Mouse (Mus musculus) liver, adult (tissue): Measurements from ENCODE around the gene Neo1.
A peak's percentile ranks its signal among the peaks of the same experiment; 100 is the strongest.

ENCODE experiments used
- GATA4 ChIP-seq: IDR thresholded peaks from 2 replicates; pipeline ENCODE4 v1.6.1; 2014; ENCODE audit warnings: mild to moderate bottlenecking, low read length; ENCODE audit not compliant: insufficient replicate concordance

The Neo1 gene

DNA sequence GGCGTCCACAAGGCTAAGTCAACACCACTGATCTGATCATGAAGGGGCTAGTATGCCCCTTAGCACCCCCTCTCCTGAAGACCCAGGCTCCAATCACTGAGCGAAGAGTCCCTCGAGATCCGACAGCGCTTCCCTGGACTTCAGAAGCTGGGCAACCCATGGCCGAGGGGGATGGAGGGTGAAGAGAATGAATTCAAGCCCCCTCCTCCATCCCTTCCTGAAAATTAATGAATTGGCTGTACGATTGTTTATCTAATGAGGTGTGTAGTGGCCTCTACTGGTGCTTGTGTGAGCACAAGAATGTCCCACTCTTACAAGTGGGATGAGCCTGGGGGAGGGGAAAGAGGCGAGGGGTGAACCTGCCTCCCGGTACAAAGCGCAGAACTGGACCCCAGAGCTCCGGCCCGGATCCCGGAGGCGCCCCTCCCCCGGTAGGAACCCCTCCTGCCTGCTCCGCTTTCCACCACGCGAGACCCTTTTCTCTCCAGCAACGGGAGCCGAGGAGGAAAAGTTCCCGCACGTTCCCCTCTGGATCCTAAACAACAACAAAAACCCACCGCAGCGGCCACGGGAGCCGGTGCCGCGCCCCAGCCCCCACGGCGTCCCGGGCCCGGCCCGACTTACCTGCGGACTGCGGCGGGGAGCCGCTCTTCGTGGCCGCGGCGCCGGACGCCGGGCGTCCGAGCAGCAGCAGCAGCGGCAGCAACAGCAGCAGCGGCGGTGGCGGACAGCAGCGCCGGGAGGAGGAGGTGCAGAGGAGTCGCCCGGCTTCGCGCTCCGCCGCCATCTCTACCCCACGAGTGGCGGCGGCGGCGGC is 691 bp downstream of the Neo1 start:
- no peak for TF ChIP-seq GATA4

DNA sequence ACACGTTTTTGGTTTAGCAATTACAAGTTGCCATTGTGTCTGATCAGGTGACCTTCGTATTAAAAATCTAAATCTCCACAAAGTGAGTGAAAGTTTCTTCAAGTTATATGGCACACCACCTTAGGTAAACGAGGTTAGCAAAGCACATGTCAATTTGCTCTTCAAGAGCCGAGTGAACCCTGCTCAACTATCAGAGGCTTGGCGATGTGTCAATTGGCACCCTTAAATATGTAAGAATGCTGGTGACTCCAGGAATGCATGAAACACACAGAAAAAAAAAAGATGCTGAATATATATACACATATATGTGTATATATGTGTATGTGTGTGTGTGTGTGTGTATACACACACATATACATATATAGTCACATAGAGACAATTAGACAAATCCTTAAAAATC is 1.4 kb downstream of the Neo1 start:
- no peak for TF ChIP-seq GATA4

DNA sequence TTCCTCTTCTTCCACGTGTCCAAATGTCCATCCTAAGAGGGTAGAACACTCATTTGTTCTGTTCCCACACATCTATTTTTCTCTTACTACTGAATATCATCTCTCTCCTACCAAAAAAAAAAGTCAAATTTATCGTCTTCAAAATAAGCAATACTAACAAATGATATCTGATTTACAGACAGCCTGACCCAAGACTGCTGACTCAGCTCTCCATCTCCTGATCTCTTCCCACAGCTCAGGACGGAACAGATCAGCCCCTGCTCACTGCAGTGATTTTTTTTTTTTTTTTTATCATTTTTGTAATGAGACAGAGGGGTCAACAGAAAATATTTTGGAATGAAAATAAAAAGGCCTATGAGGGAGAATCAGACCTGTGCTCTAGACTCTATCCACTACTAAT is 2.7 kb downstream of the Neo1 start:
- TF ChIP-seq GATA4: no peak

DNA sequence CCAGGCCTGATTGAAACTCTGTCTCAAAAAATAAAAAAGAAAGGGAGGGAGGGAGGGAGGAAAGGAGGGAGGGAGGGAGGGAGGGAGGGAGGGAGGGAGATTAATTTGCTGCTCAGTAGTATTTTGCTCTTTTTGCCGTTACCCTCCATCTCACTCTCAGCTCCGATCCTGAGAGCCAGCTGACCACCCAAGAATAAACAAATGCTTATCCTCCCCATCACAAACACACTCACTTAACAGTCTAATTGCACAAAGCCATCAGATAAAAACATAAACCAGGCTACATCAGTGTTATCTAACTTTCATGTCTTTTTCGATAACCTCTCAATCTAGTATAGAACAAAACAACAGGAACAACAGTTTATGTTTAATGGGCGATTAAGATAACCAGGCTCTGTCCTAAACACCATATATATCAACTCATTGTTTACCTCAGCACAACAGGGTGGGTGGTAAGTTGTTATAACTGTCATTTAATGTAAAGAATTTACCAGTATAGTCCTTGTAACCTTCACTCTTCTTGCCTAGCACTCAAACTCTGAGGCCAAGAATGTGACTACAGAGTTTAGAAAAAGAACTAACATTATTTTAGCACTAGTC is 11.9 kb downstream of the Neo1 start:
- TF ChIP-seq GATA4: no peak

DNA sequence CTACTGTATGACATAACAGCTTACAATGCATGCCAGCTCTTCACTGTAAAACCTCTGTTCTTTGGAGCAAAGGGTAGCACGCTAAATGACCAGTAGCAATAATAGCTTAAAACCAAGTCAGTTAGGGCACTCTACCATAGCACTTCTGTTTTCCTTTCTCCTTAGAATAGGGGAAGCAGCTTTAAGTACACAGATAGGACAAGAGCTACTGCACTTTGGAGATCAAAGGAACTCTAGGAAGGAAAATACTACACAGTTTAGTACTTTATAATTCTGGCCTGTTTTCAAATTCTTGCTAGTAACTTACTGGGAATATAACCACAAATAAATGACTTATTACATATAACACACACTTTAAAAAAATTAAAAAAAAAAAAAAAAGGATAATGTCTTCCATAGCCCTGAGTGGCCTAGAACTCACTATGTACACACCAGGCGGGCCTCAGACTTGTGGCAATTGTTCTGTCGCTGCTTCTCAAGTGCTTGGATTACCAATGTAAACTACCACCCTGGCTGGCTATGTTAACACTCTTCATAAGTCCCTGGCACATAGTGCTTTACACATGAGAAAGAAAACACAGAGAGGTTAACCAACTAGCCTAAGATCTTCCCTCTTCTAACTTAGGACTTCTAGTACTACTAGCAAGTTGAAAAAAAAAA is 20.1 kb downstream of the Neo1 start:
- no peak for TF ChIP-seq GATA4

DNA sequence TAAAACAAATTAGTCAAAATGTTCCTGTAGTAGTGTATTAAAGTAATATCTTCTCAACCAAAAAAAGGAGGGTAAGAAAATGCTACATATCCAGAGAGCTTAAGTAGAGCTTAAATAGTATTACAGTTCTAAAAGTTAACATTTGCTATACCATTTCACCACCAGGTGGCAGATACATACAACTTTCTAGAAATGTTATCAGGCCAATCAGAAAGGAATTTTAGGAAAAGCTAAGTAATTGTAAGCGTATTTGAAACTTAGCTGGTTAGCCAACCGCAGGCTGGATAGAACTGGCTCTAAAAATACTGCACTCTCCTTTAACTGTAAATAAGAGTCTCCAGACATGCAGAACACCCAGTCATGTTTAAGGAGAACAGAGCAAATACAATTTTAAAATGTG is 22.9 kb downstream of the Neo1 start:
- TF ChIP-seq GATA4: peak; percentile 92

DNA sequence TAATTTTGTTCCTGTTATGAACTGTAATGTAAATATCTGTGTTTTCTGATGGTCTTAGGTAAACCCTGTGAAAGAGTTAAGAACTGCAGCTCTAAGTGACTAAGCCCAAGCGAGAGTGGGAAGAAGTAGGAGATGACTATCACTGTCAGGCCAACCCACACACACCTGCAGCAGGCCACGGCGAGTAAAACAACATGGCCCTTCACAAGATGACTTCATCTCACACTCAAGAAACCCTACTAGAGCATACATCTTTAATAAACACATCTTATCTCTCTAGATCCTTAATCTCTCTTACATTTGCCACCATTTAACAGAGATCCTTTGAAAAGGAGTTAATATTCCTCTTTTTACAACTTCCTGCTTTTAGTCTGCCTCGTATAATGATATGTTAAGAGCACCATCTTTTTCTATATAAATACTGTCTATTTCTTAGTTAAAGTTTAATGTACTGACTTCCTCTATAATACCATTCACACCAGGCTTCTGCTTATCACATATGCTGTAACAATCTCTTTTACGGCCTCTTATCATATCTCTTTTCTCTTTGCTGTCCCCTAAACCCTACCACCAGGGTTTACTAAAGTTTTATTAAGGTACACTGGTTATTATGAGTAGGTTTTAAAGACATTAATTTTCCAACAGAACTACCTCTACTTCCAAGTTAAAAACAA is 46.8 kb downstream of the Neo1 start:
- no peak for TF ChIP-seq GATA4

DNA sequence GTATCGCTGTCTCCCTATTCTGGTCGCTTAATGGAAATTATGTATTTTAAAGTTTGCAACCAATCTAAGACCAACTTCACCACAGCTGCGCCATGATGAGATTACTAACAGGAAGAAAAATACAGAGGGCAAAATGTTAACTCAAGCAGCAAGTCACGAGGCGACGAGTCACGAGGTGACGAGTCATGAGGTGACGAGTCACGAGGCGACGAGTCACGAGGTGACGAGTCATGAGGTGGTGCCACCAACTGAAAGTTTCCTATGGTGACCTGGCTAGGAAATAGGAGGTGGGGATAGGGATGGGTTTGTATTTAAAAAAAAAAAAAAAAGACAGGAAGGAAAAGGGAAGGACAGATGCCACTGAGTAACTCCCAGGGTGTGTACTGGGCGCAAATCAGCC is 57.2 kb downstream of the Neo1 start:
- TF ChIP-seq GATA4: no peak

DNA sequence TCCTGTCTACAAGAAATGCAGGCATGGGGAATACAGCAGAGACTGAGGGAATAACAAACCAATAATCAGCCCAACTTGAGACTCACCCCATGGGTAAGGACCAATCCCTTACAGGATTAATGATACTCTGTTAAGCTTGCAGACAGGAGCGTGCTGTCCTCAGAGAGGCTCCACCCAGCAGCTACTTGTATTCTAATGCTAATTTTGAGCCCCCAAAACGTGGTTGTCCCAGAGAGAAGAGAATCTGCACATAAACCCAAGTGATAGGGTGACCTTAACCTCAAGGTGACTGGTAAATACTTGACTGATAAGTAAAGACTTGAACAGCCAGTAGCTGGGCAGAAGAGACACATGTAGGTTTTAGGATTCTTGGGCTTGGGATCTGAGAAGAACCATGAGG is 68.9 kb downstream of the Neo1 start:
- no peak for TF ChIP-seq GATA4

DNA sequence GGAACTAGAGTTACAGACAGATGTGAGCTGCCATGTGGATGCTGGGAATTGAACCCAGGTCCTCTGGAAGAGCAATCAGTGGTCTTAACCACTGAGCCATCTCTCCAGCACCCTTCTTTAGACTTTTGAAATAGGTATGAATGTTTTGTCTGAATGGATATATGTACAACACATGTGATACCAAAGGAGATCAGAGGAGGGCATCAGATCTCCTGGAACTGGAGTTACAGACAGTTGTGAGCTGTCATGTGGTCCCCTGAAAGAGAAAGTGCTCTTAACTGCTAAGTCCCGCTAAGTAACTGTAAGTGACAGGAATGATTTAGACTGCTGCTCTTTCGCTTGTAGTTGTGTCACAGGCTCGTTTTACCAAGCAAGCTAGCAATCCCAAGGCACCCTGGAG is 80.7 kb downstream of the Neo1 start:
- TF ChIP-seq GATA4: no peak

DNA sequence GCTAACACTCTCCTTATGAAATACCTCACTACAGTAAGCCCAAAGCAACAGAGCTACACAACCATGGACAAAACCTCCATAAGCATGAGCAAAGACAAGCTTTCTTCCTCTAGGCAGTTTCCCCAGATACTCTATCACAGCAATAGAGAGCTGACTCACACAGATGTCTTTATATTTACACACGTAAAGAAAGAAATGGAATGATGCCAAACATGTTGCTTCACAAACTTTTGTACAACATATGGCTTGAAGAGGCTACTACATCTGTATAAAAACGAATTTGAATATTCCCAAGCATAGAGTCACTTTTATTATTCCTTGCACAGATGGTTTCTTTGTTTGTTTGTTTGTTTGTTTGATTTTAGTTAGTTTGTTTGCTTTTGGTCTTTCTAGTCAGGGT is 101.5 kb downstream of the Neo1 start:
- no peak for TF ChIP-seq GATA4

DNA sequence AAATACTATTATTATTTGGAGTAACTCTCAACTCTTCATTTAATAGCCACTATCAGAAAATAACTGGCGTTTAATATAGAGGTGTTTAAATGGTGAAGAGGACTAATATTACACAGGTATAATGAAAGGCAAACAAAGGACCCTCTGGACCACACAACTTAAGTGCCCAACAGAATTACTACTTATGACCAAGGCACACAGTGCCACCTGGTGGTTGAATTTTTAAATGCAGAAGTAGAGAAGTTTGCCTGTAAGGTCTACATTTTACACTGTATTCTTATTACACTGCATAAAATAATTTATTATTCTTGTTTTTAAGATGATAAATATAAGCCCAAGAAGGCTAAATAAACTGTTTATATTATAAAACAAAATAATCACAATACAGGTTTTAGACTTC is 108.1 kb downstream of the Neo1 start:
- no peak for TF ChIP-seq GATA4

DNA sequence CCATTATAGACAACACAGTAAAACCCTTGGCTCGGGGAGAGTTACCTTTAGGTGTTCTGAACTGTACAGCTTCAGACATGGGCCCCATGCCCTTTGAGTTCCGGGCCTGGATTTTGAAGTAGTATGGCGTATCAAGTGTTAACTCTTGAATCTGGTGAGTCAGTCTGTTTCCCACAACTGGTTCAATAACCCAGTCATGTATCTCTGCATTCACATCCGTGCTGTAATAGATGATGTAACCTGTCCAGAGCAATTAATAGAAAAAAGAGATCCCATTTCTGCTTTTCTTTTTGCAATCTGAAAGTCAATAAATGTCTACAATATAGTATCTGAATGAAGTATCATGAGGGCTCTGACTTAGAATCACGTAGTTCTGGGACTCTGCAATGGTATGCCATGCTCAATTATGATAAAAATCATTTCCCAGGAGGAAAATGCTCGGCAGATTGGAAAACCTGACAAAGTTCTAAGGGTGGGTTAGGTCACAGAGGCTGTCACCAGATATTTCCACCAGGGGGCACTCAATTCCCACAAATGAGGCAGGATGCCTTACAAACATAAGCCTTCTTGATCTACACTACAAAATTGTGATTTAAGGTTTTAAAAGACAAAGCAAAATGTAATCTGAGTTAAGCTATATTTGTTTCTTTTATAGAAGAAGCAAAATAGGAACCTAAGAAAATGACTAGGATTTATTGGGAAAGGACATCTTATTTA is 133.2 kb downstream of the Neo1 start:
- TF ChIP-seq GATA4: no peak

DNA sequence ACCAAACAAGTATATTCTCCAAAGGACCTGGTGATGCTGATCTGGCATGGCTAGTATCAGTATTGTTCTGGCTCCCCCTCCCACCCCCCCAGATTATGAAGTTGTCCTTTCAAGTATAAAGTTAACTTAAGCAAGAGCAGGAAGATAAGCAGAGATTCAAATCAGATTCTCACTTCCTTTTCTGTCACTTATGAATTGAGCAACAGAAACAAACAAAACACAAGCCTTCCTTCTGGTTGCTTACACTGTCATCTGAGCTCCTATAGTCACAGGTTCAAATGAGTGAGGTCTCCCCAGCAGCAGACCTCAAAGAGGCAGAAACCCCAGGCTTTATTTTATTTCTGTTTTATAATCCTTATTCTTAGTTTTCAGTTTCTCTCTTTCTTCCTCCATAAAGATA is 136.6 kb downstream of the Neo1 start:
- TF ChIP-seq GATA4: no peak
